ENCODE assay signal across 8 mouse cellular contexts in genomic region chr11:115824813-115825212, GRCm38 (mm10). TPM values are rescaled to one million over a fixed set of nuclear protein-coding genes. Genes with fewer than 3 reads are reported as not detected.
DNase-seq lines count a peak whose midpoint lies in the region; ATAC-seq and TF ChIP-seq lines count a peak whose summit lies in the region.

No protein-coding gene starts in this region.

- H3K9me3 ChIP-seq in erythroblast, embryonic 14.5 days (ENCODE audit: control insufficient read depth, low read length) = no peaks in the 10 kb centered on the region
- H3K9me3 ChIP-seq in neural tube, embryonic 11.5 days (ENCODE audit: control insufficient read depth, low read length) = no peaks in the 10 kb centered on the region
- H3K9me3 ChIP-seq in limb, embryonic 14.5 days (ENCODE audit: control insufficient read depth, low read length) = no peaks in the 10 kb centered on the region
- H3K9me3 ChIP-seq in stomach, embryonic 15.5 days = no peaks in the 10 kb centered on the region

- H3K4me1 ChIP-seq in erythroblast, embryonic 14.5 days (ENCODE audit: control insufficient read depth) = peaks cover 61% of the 10 kb centered on the region
- peaks cover 5% of the 10 kb centered on the region; the same call in 1 of the 2 replicates for H3K4me1 ChIP-seq in neural tube, embryonic 11.5 days (ENCODE audit: control insufficient read depth, insufficient read depth, low read length)
- peaks cover 7% of the 10 kb centered on the region for H3K4me1 ChIP-seq in limb, embryonic 14.5 days (ENCODE audit: control insufficient read depth, insufficient read depth, low read length)
- H3K4me1 ChIP-seq in stomach, embryonic 15.5 days = peaks cover 15% of the 10 kb centered on the region; the same call in 1 of the 2 replicates

- H3K36me3 ChIP-seq in erythroblast, embryonic 14.5 days (ENCODE audit: control insufficient read depth) = peaks cover 34% of the 10 kb centered on the region
- H3K36me3 ChIP-seq in neural tube, embryonic 11.5 days (ENCODE audit: control insufficient read depth, insufficient read depth, low read length) = peaks cover 2% of the 10 kb centered on the region
- H3K36me3 ChIP-seq in limb, embryonic 14.5 days (ENCODE audit: control insufficient read depth, insufficient read depth, low read length) = peaks cover 27% of the 10 kb centered on the region
- peaks cover 13% of the 10 kb centered on the region; the same call in 1 of the 2 replicates for H3K36me3 ChIP-seq in stomach, embryonic 15.5 days

- TF ChIP-seq POLR2A in limb, embryonic 14.5 days (IDR thresholded peaks at IDR 0.05; ENCODE audit: borderline replicate concordance, extremely low read depth, insufficient read depth, insufficient read length) = no peak

- 18% methylated on average over 11 of the region's 11 CpGs for WGBS in neural tube, embryonic 11.5 days
- WGBS in limb, embryonic 14.5 days = 17% methylated on average over 11 of the region's 11 CpGs
- WGBS in stomach, embryonic 15.5 days = 19% methylated on average over 11 of the region's 11 CpGs

- H3K27me3 ChIP-seq in erythroblast, embryonic 14.5 days (ENCODE audit: control insufficient read depth) = no peaks in the 10 kb centered on the region
- H3K27me3 ChIP-seq in neural tube, embryonic 11.5 days (ENCODE audit: control insufficient read depth, insufficient read depth, low read length) = peaks cover 21% of the 10 kb centered on the region
- peaks cover 14% of the 10 kb centered on the region for H3K27me3 ChIP-seq in limb, embryonic 14.5 days (ENCODE audit: control insufficient read depth, insufficient read depth, low read length)
- no peaks in the 10 kb centered on the region for H3K27me3 ChIP-seq in stomach, embryonic 15.5 days (replicated peaks)

- peak overlapping the region; percentile 71 for H3K4me3 ChIP-seq in erythroblast, embryonic 14.5 days (replicated peaks)
- H3K4me3 ChIP-seq in neural tube, embryonic 11.5 days (ENCODE audit: low read depth, low read length) = peak overlapping the region; percentile 65
- peak overlapping the region; percentile 59 for H3K4me3 ChIP-seq in limb, embryonic 14.5 days (replicated peaks; ENCODE audit: low read length)
- H3K4me3 ChIP-seq in stomach, embryonic 15.5 days (replicated peaks) = peak overlapping the region; percentile 60

- peak overlapping the region; percentile 96 for H3K4me2 ChIP-seq in neural tube, embryonic 11.5 days (ENCODE audit: low read depth)
- peak overlapping the region; percentile 82 for H3K4me2 ChIP-seq in limb, embryonic 14.5 days (replicated peaks; ENCODE audit: low read depth, low read length, severe bottlenecking)
- H3K4me2 ChIP-seq in stomach, embryonic 15.5 days = peak overlapping the region; percentile 80

- H3K9ac ChIP-seq in neural tube, embryonic 11.5 days (ENCODE audit: low read length) = no peak overlapping the region
- 0 out of 2 replicates have a peak overlapping the region, but pooled peaks have one; percentile 53 for H3K9ac ChIP-seq in limb, embryonic 14.5 days (ENCODE audit: low read depth, low read length, severe bottlenecking)
- H3K9ac ChIP-seq in stomach, embryonic 15.5 days = peak overlapping the region; percentile 51; the same call in 1 of the 2 replicates

- DNase-seq in neural tube, embryonic 11.5 days (ENCODE audit: low spot score) = no peak
- DNase-seq in neural tube, embryonic 10.5 days (ENCODE audit: extremely low spot score, low spot score) = no peak
- no peak for DNase-seq in limb, embryonic 14.5 days (ENCODE audit: low spot score)
- DNase-seq in right cerebral cortex, postnatal 14 days = no peak
- no peak for DNase-seq in right cerebral cortex, adult 18-20 months

- no peak overlapping the region for H3K27ac ChIP-seq in neural tube, embryonic 11.5 days (ENCODE audit: low read depth, low read length)
- H3K27ac ChIP-seq in limb, embryonic 14.5 days (replicated peaks; ENCODE audit: low read depth, low read length) = no peak overlapping the region
- H3K27ac ChIP-seq in stomach, embryonic 15.5 days = peak overlapping the region; percentile 81

- ATAC-seq in erythroblast, adult 5-6 weeks (replicated peaks; ENCODE audit: low FRiP score, poor library complexity, severe bottlenecking) = no peak
- ATAC-seq in neural tube, embryonic 11.5 days (ENCODE audit: insufficient read depth, low FRiP score, low TSS enrichment) = no peak
- ATAC-seq in limb, embryonic 14.5 days (ENCODE audit: low FRiP score, low read depth) = no peak
- ATAC-seq in stomach, embryonic 15.5 days (ENCODE audit: insufficient read depth, low FRiP score, low read depth) = no peak

RNA-seq across cellular contexts. Expression of gene Llgl2, which starts 1.0 kb away (rescaled TPM):
- polyA plus RNA-seq in erythroblast, embryonic 14.5 days (2012) = 2.1 and 2.3 TPM in 2 replicates
- total RNA-seq in erythroblast, adult 5-6 weeks (2015; ENCODE audit: low replicate concordance) = 3.3 and 5.4 TPM in 2 replicates
- total RNA-seq in erythroblast, adult 5-6 weeks (2017; ENCODE audit: low replicate concordance) = 0.34 TPM in 1 of 2 replicates, not detected in the other
- 6.1 and 6.5 TPM in 2 replicates for polyA plus RNA-seq in neural tube, embryonic 11.5 days (2014; fragmentation: Nextera tagmentation; extraction: Ambion mirVana)
- 11.2 and 12.6 TPM in 2 replicates for polyA plus RNA-seq in limb, embryonic 14.5 days (2012; rRNA removed)
- polyA plus RNA-seq in limb, embryonic 14.5 days (2014; fragmentation: Nextera tagmentation; extraction: Ambion mirVana) = 12.3 and 13.3 TPM in 2 replicates
- 60.4 and 61.5 TPM in 2 replicates for polyA plus RNA-seq in stomach, embryonic 15.5 days (2015; fragmentation: Nextera tagmentation; extraction: Ambion mirVana)

RNA-seq across cellular contexts. Expression of gene Tsen54, which starts 10.3 kb away (rescaled TPM):
- 3.4 and 4.5 TPM in 2 replicates for polyA plus RNA-seq in erythroblast, embryonic 14.5 days (2012)
- total RNA-seq in erythroblast, adult 5-6 weeks (2015; ENCODE audit: low replicate concordance) = 1.7 and 5.6 TPM in 2 replicates
- total RNA-seq in erythroblast, adult 5-6 weeks (2017; ENCODE audit: low replicate concordance) = 1.4 and 2.2 TPM in 2 replicates
- 26.1 and 29.8 TPM in 2 replicates for polyA plus RNA-seq in neural tube, embryonic 11.5 days (2014; fragmentation: Nextera tagmentation; extraction: Ambion mirVana)
- polyA plus RNA-seq in limb, embryonic 14.5 days (2012; rRNA removed) = 32.6 and 40.0 TPM in 2 replicates
- polyA plus RNA-seq in limb, embryonic 14.5 days (2014; fragmentation: Nextera tagmentation; extraction: Ambion mirVana) = 28.1 and 30.2 TPM in 2 replicates
- 28.2 and 30.6 TPM in 2 replicates for polyA plus RNA-seq in stomach, embryonic 15.5 days (2015; fragmentation: Nextera tagmentation; extraction: Ambion mirVana)

RNA-seq across cellular contexts. Expression of gene Caskin2, which starts 11.4 kb away (rescaled TPM):
- polyA plus RNA-seq in erythroblast, embryonic 14.5 days (2012) = 10.9 and 12.1 TPM in 2 replicates
- total RNA-seq in erythroblast, adult 5-6 weeks (2015; ENCODE audit: low replicate concordance) = 4.0 and 4.8 TPM in 2 replicates
- 2.0 and 3.1 TPM in 2 replicates for total RNA-seq in erythroblast, adult 5-6 weeks (2017; ENCODE audit: low replicate concordance)
- 16.4 and 19.1 TPM in 2 replicates for polyA plus RNA-seq in neural tube, embryonic 11.5 days (2014; fragmentation: Nextera tagmentation; extraction: Ambion mirVana)
- 34.6 and 44.7 TPM in 2 replicates for polyA plus RNA-seq in limb, embryonic 14.5 days (2012; rRNA removed)
- 17.3 and 21.2 TPM in 2 replicates for polyA plus RNA-seq in limb, embryonic 14.5 days (2014; fragmentation: Nextera tagmentation; extraction: Ambion mirVana)
- polyA plus RNA-seq in stomach, embryonic 15.5 days (2015; fragmentation: Nextera tagmentation; extraction: Ambion mirVana) = 11.7 and 13.1 TPM in 2 replicates

RNA-seq across cellular contexts. Expression of gene Myo15b, which starts 33.4 kb away (rescaled TPM):
- polyA plus RNA-seq in erythroblast, embryonic 14.5 days (2012) = not detected in 2 replicates
- not detected in 2 replicates for total RNA-seq in erythroblast, adult 5-6 weeks (2015; ENCODE audit: low replicate concordance)
- not detected in 2 replicates for total RNA-seq in erythroblast, adult 5-6 weeks (2017; ENCODE audit: low replicate concordance)
- 0.12 and 0.13 TPM in 2 replicates for polyA plus RNA-seq in neural tube, embryonic 11.5 days (2014; fragmentation: Nextera tagmentation; extraction: Ambion mirVana)
- polyA plus RNA-seq in limb, embryonic 14.5 days (2012; rRNA removed) = 0.55 and 1.3 TPM in 2 replicates
- 0.54 and 0.56 TPM in 2 replicates for polyA plus RNA-seq in limb, embryonic 14.5 days (2014; fragmentation: Nextera tagmentation; extraction: Ambion mirVana)
- 17.8 and 24.7 TPM in 2 replicates for polyA plus RNA-seq in stomach, embryonic 15.5 days (2015; fragmentation: Nextera tagmentation; extraction: Ambion mirVana)

RNA-seq across cellular contexts. Expression of gene Tmem94, which starts 59.6 kb away (rescaled TPM):
- polyA plus RNA-seq in erythroblast, embryonic 14.5 days (2012) = 6.1 and 6.3 TPM in 2 replicates
- 5.6 and 8.5 TPM in 2 replicates for total RNA-seq in erythroblast, adult 5-6 weeks (2015; ENCODE audit: low replicate concordance)
- total RNA-seq in erythroblast, adult 5-6 weeks (2017; ENCODE audit: low replicate concordance) = 8.7 and 13.5 TPM in 2 replicates
- 18.6 and 19.0 TPM in 2 replicates for polyA plus RNA-seq in neural tube, embryonic 11.5 days (2014; fragmentation: Nextera tagmentation; extraction: Ambion mirVana)
- polyA plus RNA-seq in limb, embryonic 14.5 days (2012; rRNA removed) = 46.8 and 68.8 TPM in 2 replicates
- polyA plus RNA-seq in limb, embryonic 14.5 days (2014; fragmentation: Nextera tagmentation; extraction: Ambion mirVana) = 17.9 and 18.8 TPM in 2 replicates
- 19.9 and 20.7 TPM in 2 replicates for polyA plus RNA-seq in stomach, embryonic 15.5 days (2015; fragmentation: Nextera tagmentation; extraction: Ambion mirVana)
